Mouse (Mus musculus) stomach, postnatal 0 days (tissue): ENCODE data around the gene Acsf2.

Source experiments
- CTCF ChIP-seq: IDR thresholded peaks from 2 replicates; pipeline ENCODE4 v1.5.1; 2016; ENCODE audit warnings: antibody characterized with exemption, low read depth, mild to moderate bottlenecking, moderate library complexity
- EP300 ChIP-seq: optimal IDR thresholded peaks from 2 replicates; pipeline ENCODE3; 2016; ENCODE audit warnings: antibody characterized with exemption

DNA sequence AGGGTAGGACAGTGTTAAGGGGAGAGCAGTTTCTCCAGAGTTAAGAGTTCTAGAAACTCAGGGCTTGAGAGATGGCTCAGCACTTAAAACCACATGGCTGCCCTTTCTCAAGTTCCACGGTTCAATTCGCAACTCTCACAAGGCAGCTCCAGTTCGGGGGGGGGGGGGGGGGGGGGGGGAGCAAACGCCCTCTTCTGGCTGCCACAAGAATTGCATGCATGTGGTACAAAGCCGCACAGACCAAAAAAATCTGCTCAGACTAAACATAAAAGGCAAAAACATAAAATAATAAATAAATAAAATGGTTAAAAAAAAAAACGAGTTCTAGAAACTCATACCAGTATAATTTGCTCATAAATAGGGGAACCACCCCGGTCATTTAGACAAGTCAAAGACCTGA lies 27.1 kb downstream of the Acsf2 start:
- TF ChIP-seq CTCF: peak; percentile 43
- no peak for TF ChIP-seq EP300
